Mouse (Mus musculus) lung, postnatal 10 days (tissue): ENCODE measurements around the gene Cbx8.
A peak's percentile ranks its signal among the peaks of the same experiment; 100 is the strongest.

Experiments
- DNase-seq: peaks from one replicate; pipeline ENCODE4 v3.0.0; 2021

Cbx8 gene

GRCm38 (mm10) chr11:119040600-119041324 is at the start of gene Cbx8:
TSS of gene Cbx8 (minus strand) at chr11:119040969.
- DNase-seq: peak; percentile 100

DNA sequence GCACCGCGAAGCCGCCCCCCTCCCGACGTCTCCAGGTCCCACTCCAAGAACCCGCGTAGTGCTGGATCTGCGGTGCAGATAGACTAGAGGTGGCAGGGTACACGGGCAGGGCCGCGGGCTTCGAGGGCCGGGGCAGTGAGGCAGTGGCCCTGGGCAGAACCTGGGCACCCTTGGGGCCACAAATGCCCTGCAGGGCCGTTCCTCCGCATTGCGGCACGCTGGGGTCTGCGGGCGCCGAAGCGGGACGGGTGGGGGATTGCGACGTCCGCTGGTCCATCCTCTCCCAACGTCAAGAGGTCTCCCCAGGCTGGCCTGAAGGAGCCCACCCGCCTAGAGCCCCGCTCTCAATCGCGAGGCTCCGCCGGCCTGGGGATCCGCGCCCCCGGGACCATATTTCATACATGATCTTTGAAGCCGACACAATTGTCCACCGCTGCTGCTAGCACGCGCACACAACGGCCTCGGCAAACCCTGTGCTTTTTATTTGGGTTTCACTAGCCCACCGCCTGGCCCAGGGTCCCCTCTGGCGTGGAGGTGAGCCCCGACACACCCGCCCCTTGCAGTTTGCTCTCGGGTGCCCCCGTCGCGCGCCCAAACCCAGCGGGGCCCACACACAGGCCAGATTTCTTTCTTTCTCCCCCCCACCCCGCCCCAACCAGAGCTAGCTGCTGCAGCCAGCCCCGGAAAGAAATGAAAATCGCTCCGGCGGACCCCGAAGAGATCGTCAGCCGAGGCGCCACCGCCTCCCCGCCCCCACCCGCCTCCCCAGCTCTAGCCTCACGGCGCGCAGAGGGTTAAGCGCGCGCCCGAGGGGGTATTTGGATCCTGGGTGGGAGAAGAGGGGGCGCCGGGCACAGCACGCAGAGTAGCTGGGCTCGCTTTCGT is 49.5 kb upstream of the Cbx8 start:
- peak; percentile 31 for DNase-seq

DNA sequence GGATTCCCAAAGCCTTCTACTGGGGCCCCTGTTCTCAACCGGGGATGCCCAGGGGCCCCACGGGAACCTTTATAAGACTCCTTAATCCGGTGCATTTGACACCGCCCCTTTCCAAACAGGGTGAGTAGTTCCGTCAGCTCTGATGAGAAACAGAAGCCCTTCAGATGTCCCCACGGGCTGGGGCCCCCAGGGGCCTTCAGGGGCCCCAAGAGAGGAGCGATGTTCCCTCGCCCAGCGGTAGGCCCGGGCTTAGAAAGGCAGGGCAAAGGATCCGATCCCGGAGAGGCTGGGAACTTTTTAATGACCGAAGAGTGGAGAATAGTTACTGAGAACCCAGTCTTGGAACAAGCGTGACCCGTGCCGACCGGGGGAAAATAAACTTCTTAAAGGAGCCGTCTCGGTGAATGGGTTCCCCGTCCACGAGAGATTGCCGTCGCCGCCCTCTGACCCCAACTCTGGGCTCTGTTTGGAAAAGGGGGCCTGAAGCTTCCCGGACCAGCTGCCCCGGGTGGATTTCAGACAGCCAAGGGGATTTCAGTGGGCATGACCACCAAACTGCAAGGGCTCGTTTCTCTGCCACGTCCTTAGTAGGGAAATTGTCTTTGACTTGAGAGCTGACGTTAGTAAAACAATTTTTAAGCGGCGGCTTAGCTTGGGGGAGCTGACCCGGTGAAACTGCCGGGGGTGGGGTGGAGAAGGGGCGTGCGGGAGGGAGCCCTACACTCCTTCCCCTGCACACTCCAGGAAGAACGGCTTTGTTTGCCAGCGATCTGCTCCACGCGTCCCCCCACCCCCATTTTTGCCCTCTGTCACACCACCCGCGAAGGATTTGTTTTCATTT is 48.7 kb upstream of the Cbx8 start:
- peak; percentile 29 for DNase-seq

- peak; percentile 75 for DNase-seq
Observed at GRCm38 (mm10) chr11:119088391-119089234, 47.8 kb upstream of the Cbx8 start.

GRCm38 (mm10) chr11:119087301-119088082 is 46.7 kb upstream of the Cbx8 start:
- peak; percentile 75 for DNase-seq

- DNase-seq: peak; percentile 96
Observed at GRCm38 (mm10) chr11:119086144-119086971, 45.6 kb upstream of the Cbx8 start, which contains the start of gene Cbx4. TSS of gene Cbx4 (minus strand) at chr11:119086221.

- peak; percentile 77 for DNase-seq
Observed at GRCm38 (mm10) chr11:119085279-119086062, 44.7 kb upstream of the Cbx8 start.

GRCm38 (mm10) chr11:119084446-119085278 is 43.9 kb upstream of the Cbx8 start:
- peak; percentile 76 for DNase-seq

DNA sequence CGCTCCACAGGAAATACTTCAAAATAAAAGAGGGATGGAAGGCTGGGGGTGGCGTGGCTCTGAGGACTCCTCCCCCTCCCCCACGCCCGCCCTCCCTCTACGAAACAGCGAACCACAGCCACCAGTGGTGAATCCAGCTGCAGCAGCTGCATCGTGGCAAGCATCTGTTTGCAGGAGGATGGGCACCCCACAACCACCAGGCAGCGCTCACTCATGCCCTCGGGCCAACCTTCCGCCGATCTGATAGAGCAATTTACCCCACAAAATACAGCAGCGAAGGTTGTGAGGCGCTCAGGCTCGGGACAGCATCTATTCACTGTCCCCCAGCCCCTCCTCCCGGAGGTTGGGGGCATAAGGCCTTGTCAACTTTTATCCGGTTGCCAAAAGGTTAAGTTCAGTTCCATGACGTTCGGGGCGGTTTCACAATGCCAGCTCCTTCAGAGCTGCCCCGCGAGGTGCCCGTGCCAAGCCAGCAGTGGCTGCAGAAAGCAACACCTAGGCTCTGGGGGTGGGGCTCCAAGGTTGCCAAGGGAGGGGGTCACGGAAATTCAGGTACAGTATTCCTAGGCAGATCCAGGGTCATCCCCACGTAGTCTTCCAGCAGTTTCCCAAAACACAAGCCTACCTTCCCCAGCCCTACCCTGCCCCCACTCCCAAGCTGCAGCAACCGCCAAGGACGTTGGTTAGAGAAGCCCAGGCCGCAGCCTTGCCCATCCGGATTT is 43.1 kb upstream of the Cbx8 start:
- peak; percentile 79 for DNase-seq

GRCm38 (mm10) chr11:119082638-119083599 is 42.1 kb upstream of the Cbx8 start:
- peak; percentile 50 for DNase-seq

DNA sequence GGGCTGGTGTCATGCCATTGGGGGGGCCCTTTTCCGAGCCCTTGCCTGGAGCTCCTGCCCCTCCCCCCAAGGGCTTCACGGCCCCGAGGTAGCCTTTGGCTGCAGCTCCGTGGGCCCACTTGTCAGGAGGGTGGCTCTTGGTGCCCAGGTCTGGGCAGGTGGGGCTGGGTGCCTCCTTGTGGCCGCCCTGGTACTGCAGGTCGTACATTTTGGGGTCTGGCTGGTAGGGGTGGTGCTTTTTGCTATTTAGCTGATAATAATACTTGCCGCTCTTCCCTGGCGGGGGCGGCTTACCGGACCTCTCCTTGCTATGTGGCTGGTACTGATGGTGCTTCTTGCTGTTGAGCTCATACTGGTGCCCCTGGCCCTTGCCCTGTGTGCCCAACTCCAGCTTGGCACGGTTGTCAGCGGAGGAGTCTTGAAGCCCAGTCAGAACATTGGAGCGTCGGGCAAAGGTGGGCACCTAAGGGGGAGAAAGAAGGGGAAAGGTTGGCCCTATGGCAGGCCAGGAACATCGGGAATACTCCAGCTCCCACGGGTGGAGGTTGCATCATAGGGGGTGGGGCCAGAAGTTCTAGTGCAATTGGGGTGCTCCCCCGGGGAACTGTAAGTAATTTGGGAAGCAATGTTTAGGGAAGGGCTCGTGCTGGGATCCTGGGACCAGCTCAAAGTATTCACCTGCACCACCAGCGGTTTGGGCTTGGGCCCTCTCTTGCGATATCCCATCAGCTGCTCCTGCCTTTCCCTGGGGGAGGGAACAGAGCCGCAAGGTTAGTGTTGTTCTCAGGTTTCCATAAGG is 41.3 kb upstream of the Cbx8 start:
- DNase-seq: peak; percentile 62

GRCm38 (mm10) chr11:119081148-119081838 is 40.5 kb upstream of the Cbx8 start:
- DNase-seq: no peak

DNA sequence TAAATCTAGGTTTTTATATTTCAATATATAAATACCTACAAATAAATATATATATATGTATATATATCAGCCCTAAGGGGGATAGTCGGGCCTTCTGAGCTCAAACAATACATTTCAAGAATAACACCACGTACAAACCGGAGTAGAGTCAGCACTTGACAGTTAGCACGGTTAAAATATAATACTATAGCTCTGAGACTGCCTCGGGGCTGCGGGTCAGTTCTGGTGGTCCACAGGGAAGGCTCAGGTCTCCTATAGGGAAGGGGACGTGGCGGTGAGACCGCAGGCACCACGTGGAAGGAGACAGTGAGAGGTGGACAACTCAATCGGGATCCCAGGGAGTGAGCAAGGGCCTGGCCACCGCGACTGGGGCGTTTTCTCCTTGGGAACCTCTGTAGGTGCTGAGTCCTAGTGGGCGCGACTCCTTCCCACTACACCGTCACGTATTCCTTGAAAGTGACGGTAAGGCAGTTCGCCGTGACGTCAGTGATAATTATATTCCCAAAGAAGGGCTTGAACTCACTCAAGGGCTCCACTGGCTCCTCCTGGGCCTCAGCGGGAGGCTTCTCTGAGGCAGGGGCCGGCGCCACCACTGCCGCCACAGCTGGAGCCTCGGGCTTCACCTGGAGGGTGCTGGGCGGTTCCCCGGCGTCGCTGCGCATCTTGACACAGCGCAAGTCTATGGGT is 39.8 kb upstream of the Cbx8 start:
- no peak for DNase-seq

GRCm38 (mm10) chr11:119079445-119079837 is 38.7 kb upstream of the Cbx8 start:
- no peak for DNase-seq
